Mouse (Mus musculus) regulatory T cell (primary cell): Measurements from ENCODE around the gene Traf3ip1.

Source experiments
- in situ Hi-C: fragments of 300-600 bp; cut with MboI, MseI; formaldehyde crosslinking; loops from one replicate; pipeline ENCODE4 v1.15.1; 2025; ENCODE audit warnings: high pct_unique_total_duplicates

The Traf3ip1 gene

GRCm38 (mm10) chr1:91532892-91533291 is 38.4 kb downstream of the Traf3ip1 start:
- in situ Hi-C loops, result no loop called here

- in situ Hi-C loops, result no loop called here
Observed at GRCm38 (mm10) chr1:91533483-91533882, 39.0 kb downstream of the Traf3ip1 start.

DNA sequence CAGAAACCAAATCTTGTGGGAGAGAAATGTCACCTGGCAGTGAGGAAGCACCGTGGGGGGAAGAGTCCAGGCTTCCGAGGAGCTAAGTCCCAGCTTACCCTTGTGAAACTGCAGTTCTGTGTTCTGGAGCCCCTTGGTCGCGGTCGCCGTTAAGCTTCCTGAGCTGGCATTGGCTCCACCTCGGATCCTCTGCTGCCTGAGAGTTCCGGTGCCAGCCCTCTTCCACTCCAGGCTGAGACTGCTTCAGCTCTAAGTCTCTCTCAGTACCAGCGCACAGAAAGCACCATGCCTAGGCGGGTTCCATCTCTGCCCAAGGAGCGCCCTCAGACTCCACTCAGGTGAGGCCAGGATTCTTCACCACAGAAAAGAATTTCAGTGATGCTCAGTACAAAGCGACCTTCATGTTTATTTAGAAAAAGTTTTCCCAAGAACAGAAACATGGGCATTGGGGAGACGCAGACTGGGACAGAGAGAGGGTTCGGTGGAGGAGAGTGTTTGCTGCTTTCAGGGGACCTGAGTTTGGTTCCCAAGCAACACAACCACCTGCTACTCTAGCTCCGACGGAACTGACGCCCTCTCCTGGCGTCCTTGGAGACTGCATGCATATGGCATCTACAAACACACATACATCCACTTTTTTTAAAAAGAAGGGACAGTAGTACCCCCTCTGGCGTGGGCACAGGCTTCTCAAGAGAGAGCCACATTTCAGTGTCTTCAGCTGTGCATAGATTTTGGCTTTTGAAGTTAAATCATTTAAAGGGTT is 39.7 kb downstream of the Traf3ip1 start:
- in situ Hi-C loops, result no loop called here

DNA sequence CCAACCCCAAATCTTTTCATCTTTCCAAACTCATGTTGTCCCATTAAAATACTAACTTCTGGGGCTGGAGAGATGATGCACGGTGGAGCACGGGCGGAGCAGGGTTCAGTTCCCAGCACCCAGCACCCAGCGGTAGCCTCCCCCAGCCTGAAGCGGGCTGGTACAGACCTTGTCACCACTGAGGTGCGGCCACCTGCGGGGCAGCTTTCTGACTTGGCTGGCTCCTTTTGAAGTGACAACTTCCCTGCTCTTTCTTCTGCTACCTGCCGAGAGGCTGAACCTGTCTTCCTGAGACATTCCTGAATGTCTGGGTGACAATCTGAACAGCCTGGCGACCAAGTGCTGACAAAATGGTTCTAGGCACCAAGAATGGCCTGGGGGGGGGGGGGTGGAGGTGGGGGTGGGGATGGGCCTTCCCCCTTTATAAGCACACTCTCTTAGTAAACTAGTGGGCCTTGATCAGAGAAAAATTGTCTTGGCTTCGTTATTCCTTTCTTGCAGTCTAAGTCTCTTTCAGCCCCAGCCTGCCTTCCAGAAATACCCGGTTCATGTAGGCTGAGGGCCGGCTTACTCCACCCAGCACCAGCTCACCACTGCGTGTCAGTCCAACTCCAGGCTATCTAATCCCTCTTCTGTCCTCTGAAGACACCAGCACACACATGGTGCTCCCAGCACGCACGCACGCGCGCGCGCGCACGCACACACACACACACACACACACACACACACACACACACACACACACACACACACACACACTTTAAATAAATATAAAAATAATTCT is 43.5 kb downstream of the Traf3ip1 start:
- in situ Hi-C loops, result no loop called here

DNA sequence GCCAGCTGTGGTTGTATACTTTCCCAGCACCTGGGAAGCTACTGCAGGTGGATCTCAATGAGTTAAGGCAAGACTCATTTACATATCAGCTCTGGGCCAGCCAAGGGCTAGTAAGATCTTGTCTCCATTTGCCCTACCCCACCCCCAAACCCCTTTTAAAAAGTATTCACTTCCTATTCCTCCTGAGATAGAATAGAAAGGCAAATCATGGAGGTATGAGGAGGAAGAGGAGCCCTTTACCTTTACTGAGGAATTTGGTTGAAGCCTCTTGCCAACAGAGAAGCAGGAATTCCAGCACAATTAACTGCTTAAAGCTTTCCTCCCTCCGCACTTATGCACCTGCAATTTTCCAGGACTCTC is 44.1 kb downstream of the Traf3ip1 start:
- in situ Hi-C loops, result no loop called here

DNA sequence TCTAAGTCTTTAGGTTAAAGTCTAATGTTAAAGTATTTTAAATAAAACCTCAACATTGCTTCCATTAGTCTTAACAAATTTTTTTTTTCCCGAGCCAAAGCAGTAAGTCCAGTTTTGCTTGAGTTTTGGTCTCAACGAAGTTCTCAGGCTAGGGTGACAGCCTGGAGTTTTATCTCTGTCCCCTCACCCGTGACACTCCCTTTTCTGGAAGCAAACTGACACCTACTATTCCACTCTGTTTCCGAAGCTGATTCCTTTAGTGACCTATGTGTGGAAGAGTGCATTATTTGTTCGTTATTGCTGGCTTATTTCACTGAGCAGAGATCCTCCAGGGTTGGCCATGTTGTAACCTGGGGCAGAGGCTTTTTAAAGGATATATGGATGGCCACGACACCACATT is 44.8 kb downstream of the Traf3ip1 start:
- in situ Hi-C loops, result no loop called here

DNA sequence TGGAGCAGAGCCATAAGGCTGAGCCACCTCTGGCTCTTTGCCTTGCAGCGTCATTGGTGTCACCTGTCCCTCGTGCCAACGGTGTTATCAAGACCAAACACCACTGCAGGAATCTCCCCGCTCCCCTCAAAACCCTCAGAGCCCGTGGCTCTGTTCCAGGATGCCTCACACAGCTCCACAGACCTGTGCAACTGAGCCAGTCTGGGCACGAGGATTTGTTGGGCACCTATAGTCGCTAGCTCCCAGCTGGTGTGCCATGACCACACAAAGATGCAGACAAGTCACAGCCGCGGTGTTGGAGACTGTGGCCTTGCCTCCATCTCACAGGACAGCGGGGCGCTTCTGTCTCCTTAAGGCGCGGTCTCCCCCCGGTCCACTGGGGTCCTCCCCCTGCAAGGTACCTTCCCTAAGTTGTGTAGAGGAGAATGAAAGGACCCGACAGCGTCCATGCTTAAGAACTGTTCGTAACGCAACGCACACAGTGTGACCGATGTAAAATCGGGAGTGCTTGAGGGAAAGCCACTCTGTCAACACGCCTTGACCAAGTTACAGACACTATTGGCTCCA is 45.3 kb downstream of the Traf3ip1 start:
- in situ Hi-C loops, result no loop called here

GRCm38 (mm10) chr1:91540271-91540826 is 45.9 kb downstream of the Traf3ip1 start, which contains the start of gene Asb1:
Gene Asb1, plus strand, starts transcription at chr1:91540544.
- in situ Hi-C loops, result no loop called here

DNA sequence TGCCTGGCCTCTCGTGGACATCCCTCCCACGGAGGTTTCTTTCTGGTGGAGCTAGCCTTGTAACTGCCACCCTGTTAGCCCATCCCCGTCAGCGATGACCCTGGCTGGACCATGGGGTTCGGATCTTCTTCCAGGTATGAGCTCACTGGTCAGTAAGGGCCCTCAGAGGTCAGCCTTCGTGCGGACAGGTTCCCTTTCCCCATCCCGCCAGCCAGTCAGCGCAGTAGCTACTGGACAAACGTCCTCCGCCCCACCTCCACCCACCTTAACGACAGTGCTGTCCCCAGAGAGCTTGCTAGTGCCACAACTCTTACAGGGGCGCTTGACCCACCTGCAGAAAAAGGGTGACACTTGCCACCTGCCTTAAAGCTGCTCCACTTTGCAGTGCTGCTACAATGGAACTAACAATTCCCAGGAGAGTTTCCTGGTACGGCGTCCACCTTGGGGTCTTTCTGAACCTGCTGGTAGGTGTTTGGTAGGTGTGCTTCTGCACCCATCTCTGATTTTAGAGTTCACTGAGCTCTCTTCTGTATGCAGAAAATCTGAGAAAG is 46.7 kb downstream of the Traf3ip1 start:
- in situ Hi-C loops, result no loop called here

GRCm38 (mm10) chr1:91543974-91544373 is 49.5 kb downstream of the Traf3ip1 start:
- in situ Hi-C loops, result no loop called here

DNA sequence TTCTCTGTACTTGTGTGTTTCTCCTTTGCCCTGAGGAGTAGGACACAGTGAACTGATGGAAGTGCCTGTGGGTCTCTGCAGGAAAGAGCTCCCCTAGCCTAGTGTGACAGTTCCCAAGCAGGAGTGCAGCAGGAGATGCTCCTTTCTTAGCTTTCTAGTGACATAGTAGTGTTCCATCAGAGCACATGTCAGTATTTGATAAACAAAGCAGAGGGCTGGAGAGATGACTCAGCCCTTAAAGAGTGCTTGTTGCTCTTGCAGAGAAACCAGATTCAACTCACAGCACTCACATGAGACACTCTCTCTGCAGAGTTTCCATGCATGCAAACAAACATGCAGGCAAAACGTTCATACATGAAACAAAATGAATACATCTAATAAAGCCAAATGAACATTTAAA is 50.8 kb downstream of the Traf3ip1 start:
- in situ Hi-C loops, result no loop called here

- in situ Hi-C loops, result no loop called here
Observed at GRCm38 (mm10) chr1:91547567-91547966, 53.1 kb downstream of the Traf3ip1 start.

- in situ Hi-C loops, result no loop called here
Observed at GRCm38 (mm10) chr1:91549073-91549472, 54.6 kb downstream of the Traf3ip1 start.

DNA sequence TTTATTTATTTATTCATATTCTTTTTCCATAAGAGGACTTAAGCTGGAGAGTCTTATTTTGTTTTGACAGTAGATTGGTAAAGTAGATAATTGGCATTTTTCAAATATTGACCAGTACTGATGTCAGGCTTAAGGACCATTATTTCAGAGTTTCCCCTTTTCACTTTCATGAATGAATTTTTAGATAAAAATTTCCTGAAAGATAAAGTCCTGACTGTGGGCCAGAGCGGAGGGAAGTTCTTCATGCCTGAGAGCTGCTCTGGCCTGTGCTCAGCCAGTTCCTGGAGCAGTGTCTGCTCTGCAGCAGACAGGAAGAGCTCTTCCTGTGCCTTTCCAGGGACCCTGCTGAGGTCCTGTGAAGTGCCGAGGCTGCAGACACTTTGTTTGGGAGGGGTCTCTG is 62.7 kb downstream of the Traf3ip1 start:
- in situ Hi-C loops, result no loop called here

DNA sequence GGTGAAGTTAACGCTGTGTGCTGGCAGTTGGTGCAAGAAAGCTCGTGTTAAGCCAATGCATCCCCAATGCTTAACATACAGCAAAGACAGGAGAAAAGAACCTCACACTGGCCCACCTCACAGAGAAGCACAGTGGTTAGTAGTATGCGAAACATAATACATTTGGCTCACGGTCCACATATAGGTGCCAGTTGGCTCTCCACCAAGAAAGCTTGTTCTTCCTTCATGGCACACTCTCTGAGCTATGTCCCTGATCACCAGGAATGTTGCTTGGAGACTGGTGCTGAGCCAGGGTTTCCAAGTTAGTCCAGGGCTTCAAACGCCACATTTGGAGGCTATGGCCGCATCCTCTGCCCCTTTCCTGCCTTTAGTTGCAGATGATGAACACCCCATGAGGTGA is 66.8 kb downstream of the Traf3ip1 start:
- in situ Hi-C loops, result no loop called here

DNA sequence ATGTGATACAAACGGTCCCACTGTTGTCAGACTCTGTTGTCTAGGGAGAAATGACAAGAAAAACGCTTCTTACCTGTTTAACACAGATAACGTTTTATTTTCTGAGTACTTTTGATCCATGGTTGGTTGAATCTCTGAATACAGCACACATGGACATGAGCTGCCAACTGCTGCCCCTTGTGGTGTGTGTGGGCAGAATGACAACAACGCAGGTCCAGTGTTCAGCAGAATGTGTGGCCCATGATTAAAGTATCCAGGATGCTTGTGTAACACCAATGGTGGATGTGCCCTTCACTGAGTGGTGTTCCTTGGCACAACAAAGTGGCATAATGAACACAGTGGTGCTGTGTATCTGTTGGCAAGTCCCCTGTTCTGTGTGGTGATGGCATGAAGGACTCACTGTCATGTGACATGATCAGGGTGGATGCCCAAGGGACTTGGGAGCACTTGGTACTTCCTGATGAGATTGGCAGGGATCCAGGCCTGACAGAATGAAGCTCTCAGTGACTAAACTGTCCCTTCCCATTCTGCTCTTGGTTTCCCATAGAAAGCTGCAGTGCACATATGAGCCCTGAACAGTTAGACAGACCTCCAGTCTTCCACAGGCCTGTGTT is 68.6 kb downstream of the Traf3ip1 start:
- in situ Hi-C loops, result no loop called here

DNA sequence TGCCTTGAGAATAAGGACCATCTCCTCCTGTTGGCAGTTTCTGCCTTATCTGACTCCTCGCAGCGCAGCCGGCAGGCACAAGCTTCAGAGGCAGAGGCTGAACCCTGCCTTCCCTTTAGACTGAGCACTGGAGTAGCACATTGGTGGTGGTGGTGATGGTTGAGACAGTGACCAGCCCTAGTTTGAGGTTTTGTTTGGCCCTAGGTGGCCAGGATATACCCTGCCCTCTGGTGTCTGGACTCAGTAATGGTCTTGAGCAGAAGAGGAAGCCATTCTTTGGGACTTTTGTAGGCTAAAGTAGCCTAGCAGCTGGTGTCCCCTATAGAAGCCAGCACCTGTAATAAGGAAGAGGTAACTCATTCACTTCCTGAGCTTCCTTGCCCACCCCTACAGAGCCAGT is 69.6 kb downstream of the Traf3ip1 start:
- in situ Hi-C loops, result no loop called here

GRCm38 (mm10) chr1:91564598-91564997 is 70.2 kb downstream of the Traf3ip1 start:
- in situ Hi-C loops, result no loop called here

- in situ Hi-C loops, result no loop called here
Observed at GRCm38 (mm10) chr1:91567269-91567668, 72.8 kb downstream of the Traf3ip1 start.

- in situ Hi-C loops, result no loop called here
Observed at GRCm38 (mm10) chr1:91572458-91572857, 78.0 kb downstream of the Traf3ip1 start.

DNA sequence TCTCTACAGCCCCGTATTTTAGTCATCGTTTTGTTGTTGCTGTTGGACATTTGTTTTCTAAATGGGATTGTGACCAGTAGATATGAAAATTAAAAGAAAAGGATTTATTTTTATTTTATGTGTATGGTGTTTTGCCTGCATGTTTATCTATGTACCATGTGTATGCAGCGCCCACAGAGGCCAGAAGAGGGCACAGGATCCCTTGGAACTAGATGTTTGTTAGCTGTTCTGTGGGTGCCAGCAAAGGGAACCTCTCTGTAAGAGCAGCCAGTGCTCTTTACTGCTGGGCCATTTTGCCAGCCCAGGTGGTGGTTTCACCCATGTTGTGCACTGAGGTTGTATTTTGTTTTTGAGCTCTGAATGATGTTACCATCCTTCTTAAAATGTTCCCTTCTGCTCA is 79.8 kb downstream of the Traf3ip1 start:
- in situ Hi-C loops, result no loop called here
